Mouse (Mus musculus): Measurements from ENCODE around the gene Plagl1.

Plagl1 gene

DNA sequence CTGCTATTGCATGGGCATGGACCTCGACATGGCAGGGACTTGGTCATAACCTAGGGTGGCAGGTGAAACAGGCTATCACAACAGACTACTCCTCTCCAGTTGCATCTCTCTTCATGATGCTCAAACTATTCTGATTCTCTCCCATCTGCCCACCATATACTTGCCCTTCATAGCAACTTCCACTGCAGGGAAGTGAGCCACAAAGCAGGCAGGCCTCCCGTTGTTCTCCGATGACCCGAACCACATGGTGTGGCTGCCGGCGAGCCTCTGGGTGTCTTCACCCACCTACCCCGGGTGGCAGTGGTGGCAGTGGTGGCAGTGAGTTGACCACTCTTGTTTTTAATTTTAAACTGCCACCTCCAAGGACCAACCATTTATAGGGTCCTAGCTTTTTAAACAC is 75.4 kb downstream of the Plagl1 start:
- DNase-seq = no peak

DNA sequence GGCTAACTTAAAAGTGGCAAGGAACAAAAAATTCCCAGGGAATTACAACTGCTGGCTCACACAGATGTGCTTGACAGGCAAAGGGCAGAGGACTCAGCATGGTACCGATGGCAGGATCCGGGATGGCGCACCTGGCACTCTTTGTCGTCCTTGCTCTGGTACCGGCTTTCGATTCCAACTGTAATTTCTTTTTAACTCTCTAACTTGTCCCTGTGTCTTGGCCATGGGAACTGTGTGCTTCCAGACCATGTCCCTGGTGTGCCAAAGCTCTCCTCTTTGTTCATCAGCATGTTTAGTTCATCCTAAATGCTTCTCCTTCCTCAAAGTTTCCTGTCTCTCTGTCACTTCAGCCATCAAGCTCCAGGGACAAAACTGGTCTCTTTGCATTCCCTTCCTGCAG is 77.6 kb downstream of the Plagl1 start:
- DNase-seq = no peak

DNA sequence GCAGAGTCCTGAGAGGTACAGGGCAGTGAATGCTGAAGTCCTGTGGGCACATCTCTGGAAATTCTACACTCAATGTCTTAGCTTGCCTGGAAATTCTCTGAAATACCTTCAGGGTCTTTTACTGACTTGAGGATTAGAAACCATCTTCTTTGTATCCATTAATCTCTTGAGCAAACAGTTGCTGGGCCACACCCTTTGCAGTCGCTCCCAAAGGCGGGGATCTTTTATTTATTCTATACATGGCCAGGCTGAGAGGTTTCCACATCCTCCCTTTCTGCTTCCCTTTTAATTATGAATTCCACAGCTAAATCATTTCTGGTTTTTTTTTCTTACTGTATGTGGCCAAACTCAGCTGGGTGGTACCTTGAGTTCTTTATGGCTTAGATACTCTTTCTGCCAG is 80.1 kb downstream of the Plagl1 start:
- no peak for DNase-seq

DNA sequence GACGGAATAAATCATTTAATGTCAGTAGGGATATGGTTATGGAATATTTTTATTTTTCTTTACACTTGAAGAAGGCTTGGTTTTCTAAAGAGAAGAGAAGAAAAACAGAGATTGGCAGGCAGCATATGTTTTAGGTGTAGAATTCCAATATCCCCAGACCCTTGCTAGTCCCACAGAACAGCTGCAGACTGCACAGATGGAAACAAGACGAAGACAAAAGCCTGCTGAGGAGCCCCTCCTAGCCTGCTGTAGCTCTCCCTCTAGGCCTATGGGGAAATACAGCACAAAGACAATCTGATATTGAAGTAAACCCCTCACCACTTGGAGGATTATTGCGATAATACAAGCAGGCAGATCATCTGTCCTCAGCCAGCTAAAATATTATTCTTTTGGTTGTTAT is 90.1 kb downstream of the Plagl1 start:
- DNase-seq = no peak

DNA sequence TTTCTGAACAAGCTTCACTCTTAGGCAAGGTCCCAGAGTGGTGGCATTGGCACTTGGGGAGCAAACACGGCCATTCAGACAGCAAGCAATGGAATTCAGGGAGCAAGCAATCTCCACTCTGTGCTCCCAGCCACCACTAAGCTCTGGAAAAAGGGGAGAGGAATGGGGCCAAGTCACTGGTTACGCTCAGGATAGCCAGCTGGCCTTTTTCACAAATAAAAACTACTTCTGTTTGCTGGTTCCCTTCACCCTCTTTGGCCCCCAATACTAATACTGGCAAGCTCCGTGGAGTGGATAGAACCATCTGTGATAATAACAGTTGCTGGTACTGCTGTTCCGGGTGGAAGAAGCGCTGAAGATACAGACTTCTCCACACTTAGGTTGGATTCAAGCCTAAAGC is 91.0 kb downstream of the Plagl1 start:
- DNase-seq = no peak

DNA sequence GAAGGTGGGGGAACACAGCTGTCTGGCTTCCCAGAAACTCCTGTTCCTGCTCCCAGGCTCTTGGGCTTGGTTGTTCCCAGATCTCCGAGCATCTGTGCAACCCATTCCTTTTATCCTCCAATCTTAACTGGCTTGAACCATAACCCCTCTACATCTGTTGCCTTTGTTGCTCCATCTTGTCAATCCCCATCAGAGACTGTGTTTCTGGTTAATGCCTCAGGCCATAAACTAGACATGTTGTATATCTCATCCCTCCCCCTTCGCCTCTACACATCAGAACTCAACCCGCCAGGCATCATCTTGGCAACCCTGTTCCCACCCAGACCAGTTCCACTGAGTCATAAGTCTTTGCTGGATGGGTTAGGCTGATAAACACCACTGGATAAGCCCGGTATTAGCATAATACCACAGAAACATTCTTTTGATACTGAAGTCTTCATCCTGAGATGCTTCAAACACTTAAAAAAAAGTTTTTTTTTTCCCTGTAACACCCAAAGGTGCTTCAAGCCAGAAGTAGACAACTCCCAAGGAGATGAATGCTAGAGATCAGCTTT is 92.6 kb downstream of the Plagl1 start:
- no peak for DNase-seq

DNA sequence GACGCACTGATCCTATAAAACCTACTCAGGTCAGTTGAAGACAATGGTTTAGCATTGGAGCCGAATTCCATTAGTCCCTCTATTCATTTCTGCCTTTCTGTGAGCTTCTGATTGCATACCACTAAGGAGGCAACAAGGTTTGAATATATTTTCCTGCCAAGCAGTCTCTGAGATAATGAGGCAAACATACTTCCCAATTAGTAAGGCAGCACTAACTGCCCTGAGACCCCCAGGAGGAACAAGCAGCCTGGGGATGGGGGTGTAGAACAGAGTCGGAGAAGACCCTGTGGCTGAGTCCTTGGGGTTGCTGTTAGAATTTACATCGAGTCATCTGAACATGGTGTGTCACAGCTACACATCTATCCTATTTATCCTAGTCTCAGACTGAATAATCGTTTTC is 95.1 kb downstream of the Plagl1 start:
- DNase-seq = no peak

DNA sequence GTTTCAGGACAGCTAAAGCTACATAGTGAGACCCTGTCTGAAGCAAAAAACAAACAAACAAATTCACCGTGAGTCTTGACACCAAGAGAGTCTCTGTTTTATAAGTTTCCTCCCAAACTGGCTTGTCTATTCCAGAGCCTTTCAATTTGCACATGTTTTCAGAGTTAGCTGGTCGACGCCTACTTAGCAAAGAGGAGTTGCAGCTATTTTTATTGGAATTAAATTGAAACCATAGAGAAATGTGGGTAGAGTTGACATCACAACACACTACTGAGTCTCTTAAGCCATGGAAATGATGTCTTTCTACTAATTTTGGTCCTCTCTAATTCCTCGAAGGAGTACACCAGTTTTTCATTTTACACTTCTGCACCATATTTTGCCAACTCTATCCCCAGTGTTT is 100.6 kb downstream of the Plagl1 start:
- no peak for DNase-seq

DNA sequence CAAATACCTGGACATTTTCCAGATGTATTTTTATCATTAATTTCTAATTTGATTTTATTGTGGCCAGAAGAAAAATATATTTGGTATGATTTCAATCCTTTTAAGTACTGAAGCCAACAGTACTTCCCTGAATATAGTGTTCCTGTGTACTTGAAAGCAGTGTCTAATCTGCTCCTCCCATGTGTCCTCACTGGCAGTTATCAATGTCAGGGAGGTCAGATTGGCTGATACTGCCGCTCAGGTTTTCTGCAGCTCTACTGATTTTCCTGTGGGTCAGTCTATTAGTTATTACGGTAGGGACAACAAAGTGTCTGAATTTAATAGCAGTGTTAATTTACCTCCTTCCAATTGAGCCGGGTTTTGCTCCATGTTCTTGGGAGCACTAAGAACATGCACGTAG is 101.7 kb downstream of the Plagl1 start:
- no peak for DNase-seq

DNA sequence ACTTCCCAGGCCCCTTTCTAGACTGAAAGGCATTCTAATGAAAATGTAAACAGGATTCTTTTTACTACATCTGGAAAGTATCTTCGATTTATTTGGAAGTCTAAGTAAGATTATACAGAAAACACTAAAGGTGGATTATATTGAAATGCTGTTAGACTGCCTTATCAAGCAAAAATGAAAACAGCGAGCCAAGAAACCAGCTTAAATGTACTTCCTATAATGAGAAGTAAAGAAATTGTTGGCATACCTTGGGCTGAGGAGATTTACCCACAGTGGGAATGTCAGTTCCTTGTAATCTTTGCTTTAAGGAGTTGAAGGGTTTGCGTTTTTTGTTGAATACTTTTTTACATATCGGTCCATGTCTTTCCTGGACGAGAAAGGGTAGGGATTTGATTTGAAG is 108.2 kb downstream of the Plagl1 start:
- no peak for DNase-seq

DNA sequence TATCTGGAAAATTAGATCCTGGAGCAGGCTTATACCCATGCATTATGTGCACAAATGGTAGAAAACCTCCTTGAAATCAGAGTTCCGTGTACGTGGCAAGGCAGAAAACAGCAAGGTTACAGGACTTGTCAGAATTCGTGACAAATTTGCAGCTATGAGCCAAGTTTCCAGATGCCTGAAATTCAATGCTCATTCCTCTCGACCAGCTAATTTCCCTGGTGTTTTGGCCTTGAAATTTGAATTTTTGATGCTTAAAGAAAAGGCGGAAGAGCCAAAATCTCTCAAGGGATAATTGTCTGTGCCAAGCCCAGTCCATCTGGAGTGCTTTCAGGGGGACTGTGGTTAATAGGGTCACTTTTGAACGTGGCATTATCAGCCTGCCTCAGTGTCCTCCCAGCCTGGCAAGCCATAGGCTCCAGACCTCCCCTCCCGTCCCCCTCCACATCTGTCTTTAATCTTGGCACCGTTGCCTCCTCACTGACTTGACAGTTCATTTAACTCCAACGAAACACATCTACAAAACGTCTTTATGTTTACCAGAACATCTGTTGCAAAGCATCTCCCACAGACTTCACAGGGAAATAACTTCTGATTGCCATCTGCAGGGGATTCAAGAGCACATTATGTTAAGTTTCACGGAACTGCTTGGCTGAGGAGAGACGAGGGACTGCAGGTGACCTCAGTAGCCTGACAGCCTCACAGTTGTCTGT is 110.6 kb downstream of the Plagl1 start:
- no peak for DNase-seq

DNA sequence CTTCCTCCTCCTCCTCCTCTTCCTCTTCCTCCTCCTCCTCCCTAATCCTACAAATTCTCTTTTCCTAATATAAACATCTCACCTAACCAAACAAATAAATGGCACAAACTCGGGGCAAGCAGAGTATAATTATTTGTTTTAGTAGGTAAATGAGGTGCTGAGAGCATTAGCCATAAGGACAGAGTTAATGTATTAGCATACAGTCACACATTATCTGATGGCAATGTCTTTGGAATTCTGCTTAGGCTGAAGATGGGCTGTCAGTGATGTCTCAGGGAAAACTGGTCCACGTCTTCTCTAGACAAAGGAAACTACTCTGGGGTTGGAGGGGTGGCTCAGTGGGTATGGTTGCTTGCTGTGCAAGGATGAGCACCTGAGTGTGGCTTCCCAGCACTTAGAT is 111.2 kb downstream of the Plagl1 start:
- DNase-seq = no peak

DNA sequence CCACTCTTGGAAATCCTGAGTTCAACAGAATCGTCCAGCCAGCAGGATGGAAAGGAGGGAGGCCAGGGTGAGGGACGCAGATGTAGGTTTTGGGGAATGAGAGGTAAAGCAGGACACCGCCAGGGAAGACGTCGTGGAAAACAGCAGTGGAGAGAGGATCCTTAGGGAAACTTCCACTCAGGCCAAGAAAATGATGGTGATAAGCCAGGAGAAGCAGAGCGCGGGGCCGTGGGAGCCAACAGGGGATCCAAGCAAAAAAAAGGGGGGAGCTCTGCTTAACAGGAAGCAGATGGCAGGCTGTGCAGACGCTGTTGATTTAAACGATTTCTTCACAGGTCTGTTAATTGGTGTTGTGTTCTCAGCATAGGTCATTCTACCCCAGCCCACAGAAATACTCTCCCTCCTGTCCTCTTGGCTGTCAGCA is 112.5 kb downstream of the Plagl1 start:
- no peak for DNase-seq

DNA sequence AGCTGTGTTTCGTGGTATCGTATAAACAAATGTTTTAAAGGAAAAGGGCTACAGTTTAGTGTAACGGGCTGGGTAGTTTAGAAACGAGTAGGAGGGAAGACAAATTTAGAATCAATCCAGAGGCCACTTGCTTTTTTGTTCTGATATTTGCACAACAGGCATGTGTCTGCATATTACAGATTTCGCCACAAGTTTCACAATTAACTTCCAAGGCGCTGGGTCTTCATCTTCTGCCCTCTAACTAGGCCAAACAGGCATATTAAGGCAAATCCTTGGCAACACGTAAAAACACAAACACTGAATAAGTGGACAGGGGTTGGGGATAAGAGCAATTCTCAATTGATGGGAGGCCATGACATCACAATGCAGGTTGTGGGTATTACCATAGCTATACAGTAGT is 115.6 kb downstream of the Plagl1 start:
- DNase-seq = no peak

DNA sequence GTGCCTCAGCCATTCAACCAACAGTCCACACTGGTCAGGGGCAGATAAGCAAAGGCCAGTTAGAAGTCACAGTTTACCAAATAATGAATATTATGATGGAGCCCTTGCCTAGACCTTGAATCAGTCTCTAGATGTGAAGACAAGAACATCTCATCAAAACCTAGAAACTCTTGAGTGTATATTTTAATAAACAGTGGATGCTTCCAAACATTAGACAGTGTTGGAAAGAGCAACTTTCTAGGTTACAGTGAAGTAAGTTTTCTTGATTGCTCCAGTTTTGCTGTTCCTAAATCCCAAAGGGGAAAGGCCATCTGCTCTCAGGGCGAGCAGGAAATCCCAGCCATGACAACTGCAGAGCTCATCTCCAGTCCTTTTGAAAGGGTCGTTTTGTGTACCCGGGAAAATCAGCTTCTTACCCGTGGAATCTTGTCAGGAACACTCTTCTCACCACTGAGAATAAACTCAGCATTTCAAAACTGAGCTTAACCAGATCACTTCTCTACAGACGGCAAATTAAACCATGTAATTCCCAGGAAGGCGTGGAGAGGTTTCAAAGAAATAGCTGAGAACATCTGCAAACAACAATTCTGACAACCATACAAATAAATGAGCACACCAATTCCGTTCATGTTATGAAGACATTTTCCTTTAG is 117.8 kb downstream of the Plagl1 start, which contains the start of gene Zc2hc1b:
TSS of gene Zc2hc1b (minus strand) at position 51 of the 652 bp plus-strand sequence.
- DNase-seq = no peak

DNA sequence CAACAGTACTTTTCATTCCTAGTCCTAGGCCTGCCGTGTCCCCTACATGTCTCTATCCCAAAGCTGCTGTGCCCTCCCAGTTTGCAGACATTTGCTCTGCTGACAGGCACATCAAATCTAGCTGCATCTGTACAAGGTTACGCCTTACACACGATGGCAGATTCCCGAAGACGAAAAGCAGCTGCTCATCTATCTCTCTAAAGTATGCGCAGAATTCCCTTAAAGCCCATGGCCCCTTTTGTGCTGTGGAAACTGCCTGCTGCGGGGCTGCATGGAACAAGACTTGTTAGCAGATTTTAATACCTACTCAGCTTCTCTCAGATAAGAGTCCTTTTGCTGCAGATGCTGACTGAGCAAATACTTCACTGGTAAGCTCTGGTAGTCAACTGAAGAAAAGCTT is 119.9 kb downstream of the Plagl1 start:
- DNase-seq = no peak
